Mouse (Mus musculus) limb, embryonic 11.5 days (tissue): ENCODE results near the gene Pard3b. TPM values are rescaled to one million over a fixed set of nuclear protein-coding genes. Genes with fewer than 3 reads are reported as not detected.

Experiments used
- ATAC-seq: fragments of 200-750 bp; cut with Nextera tagmentation; 2 replicates; pipeline ENCODE4 v1.8.0; 2017; ENCODE audit warnings: low read depth; ENCODE audit not compliant: insufficient number of reproducible peaks, low FRiP score, low TSS enrichment
- DNase-seq: peaks from one replicate; pipeline ENCODE4 v3.0.0-alpha.2; 2015; ENCODE audit warnings: low spot score
- H3K27ac ChIP-seq: fragments of 300-500 bp; sonication (generic); replicated peaks from 2 replicates; pipeline ENCODE4 v1.5.1; 2014; ENCODE audit warnings: low read depth, mild to moderate bottlenecking, low read length
- H3K27me3 ChIP-seq: fragments of 300-500 bp; sonication (generic); 2 replicates; pipeline ENCODE4 v1.6.1; 2014; ENCODE audit warnings: mild to moderate bottlenecking, low read length, mixed read lengths; ENCODE audit not compliant: control insufficient read depth, insufficient read depth
- H3K36me3 ChIP-seq: fragments of 300-500 bp; sonication (generic); 2 replicates; pipeline ENCODE4 v1.6.1; 2014; ENCODE audit warnings: mild to moderate bottlenecking, low read length, moderate library complexity, mixed read lengths; ENCODE audit not compliant: control insufficient read depth, insufficient read depth
- H3K4me1 ChIP-seq: fragments of 300-500 bp; sonication (generic); 2 replicates; pipeline ENCODE4 v1.6.1; 2014; ENCODE audit warnings: low read length, mixed read lengths; ENCODE audit not compliant: control insufficient read depth, insufficient read depth
- H3K4me2 ChIP-seq: fragments of 300-500 bp; sonication (generic); 2 replicates; pipeline ENCODE4 v1.6.1; 2014; ENCODE audit warnings: low read depth, mild to moderate bottlenecking, moderate library complexity; ENCODE audit not compliant: severe bottlenecking
- H3K4me3 ChIP-seq: fragments of 300-500 bp; sonication (generic); 2 replicates; pipeline ENCODE4 v1.5.1; 2014; ENCODE audit warnings: low read depth, low read length
- H3K9ac ChIP-seq: fragments of 300-500 bp; sonication (generic); 2 replicates; pipeline ENCODE4 v1.6.1; 2014; ENCODE audit warnings: mild to moderate bottlenecking, low read length
- H3K9me3 ChIP-seq: fragments of 300-500 bp; sonication (generic); 2 replicates; pipeline ENCODE4 v1.6.1; 2016; ENCODE audit warnings: low read length; ENCODE audit not compliant: control insufficient read depth
- WGBS: fragments of 180-500 bp; shearing (Covaris S2); extraction: QIAGEN DNeasy Blood & Tissue Kit; methylation state at CpG from one replicate; pipeline ENCODE4 v1.1.7; 2014; 5-methylcytosine and 5-hydroxymethylcytosine counted together
- polyA plus RNA-seq: library from polyadenylated mRNA; unstranded; fragments of >200 nt; fragmentation: Nextera tagmentation; extraction: Ambion mirVana; gene quantifications from 2 replicates; pipeline ENCODE4 v1.2.1, GENCODE M21; 2014

Gene Pard3b
- polyA plus RNA-seq, 1 experiment from 2014 or later: 9.3 TPM

DNA sequence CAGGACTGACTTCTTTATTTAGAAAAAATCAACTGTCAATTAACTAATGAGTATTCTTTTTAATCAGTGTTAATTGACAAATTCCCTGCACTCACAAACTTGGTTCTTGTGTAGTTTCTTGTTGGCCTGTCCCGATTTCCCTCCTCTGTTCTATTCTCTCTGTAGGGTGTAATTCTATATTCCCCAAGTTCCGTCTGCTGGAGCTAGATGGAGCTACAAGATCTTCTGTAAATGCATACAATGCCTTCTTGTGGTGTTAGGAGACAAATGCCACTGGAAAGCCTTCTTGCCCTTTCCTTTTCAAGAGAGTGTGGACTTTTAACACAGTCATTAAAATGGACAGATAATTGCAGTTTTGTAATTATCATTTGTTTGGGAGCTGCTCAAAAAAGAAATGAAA lies 286.3 kb downstream of the Pard3b start:
- no peak overlapping the region for H3K9ac ChIP-seq
- no peak for DNase-seq

GRCm38 (mm10) chr1:61925541-61925940 lies 286.9 kb downstream of the Pard3b start:
- 58% methylated on average over 5 of the region's 5 CpGs for WGBS
- no peak overlapping the region for H3K27ac ChIP-seq
- H3K4me1 ChIP-seq: peaks cover 13% of the 10 kb centered on the region
- ATAC-seq (no peak), DNase-seq (peak; percentile 25)
- H3K4me3 ChIP-seq: no peak overlapping the region
- H3K9ac ChIP-seq: no peak overlapping the region
- H3K36me3 ChIP-seq: no peaks in the 10 kb centered on the region
- H3K4me2 ChIP-seq: no peak overlapping the region
- H3K9me3 ChIP-seq: no peaks in the 10 kb centered on the region
- no peaks in the 10 kb centered on the region for H3K27me3 ChIP-seq

More for the DNA sequence above, 286.3 kb downstream of the Pard3b start:
- Histone ChIP-seq H3K4me2 (no peak overlapping the region), H3K9me3 (no peaks in the 10 kb centered on the region), H3K4me3 (no peak overlapping the region), H3K27me3 (no peaks in the 10 kb centered on the region), H3K36me3 (no peaks in the 10 kb centered on the region), H3K27ac (no peak overlapping the region), H3K4me1 (peaks cover 13% of the 10 kb centered on the region)
- no peak for ATAC-seq
- WGBS: 17% methylated on average over 2 of the region's 2 CpGs

GRCm38 (mm10) chr1:61928131-61928761 lies 289.6 kb downstream of the Pard3b start:
- WGBS: 15% methylated on average over 7 of the region's 7 CpGs
- Histone ChIP-seq H3K9ac (no peak overlapping the region), H3K4me3 (no peak overlapping the region), H3K4me1 (peaks cover 13% of the 10 kb centered on the region), H3K27ac (no peak overlapping the region), H3K27me3 (no peaks in the 10 kb centered on the region), H3K4me2 (no peak overlapping the region), H3K36me3 (no peaks in the 10 kb centered on the region), H3K9me3 (no peaks in the 10 kb centered on the region)
- DNase-seq (peak; percentile 46), ATAC-seq (0 out of 2 replicates have a peak, but pooled peaks have one; percentile 51)

- DNase-seq (no peak), ATAC-seq (no peak)
- no peak overlapping the region for H3K4me3 ChIP-seq
- H3K27me3 ChIP-seq: no peaks in the 10 kb centered on the region
- no peak overlapping the region for H3K4me2 ChIP-seq
- 88% methylated on average over 2 of the region's 2 CpGs for WGBS
- H3K4me1 ChIP-seq: peaks cover 8% of the 10 kb centered on the region; the same call in 1 of the 2 replicates
- H3K36me3 ChIP-seq: no peaks in the 10 kb centered on the region
- no peak overlapping the region for H3K27ac ChIP-seq
- no peak overlapping the region for H3K9ac ChIP-seq
- H3K9me3 ChIP-seq: no peaks in the 10 kb centered on the region
Observed at GRCm38 (mm10) chr1:61933574-61933973, 294.9 kb downstream of the Pard3b start.

GRCm38 (mm10) chr1:61934760-61935159 lies 296.1 kb downstream of the Pard3b start:
- H3K9ac ChIP-seq: no peak overlapping the region
- 0 out of 2 replicates have a peak overlapping the region, but pooled peaks have one; percentile 1 for H3K27ac ChIP-seq
- H3K36me3 ChIP-seq: no peaks in the 10 kb centered on the region
- no peaks in the 10 kb centered on the region for H3K27me3 ChIP-seq
- H3K9me3 ChIP-seq: no peaks in the 10 kb centered on the region
- DNase-seq: no peak
- peaks cover 9% of the 10 kb centered on the region; the same call in 1 of the 2 replicates for H3K4me1 ChIP-seq
- H3K4me3 ChIP-seq: no peak overlapping the region
- 51% methylated on average over 4 of the region's 4 CpGs for WGBS
- ATAC-seq: no peak
- no peak overlapping the region for H3K4me2 ChIP-seq

DNA sequence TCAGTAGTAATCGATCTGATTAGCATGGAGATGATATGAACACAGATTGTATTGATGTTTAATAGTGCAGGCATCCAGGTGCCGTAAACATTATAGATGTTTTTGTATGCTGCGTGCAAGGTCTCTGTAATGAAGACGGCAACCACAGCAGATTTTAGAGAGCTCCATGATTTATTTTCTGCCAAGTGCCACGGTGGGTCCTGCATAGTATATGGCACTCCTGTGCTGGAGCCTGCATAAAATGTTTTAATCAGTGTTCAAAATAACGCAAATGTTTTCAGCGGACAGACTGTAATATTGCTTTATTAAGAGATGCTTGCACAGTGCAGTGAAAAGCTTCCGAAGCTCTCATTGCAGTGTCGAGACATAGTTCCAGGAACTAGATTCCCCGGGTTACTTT lies 301.3 kb downstream of the Pard3b start:
- DNase-seq (no peak), ATAC-seq (no peak)
- Histone ChIP-seq H3K9me3 (peaks cover 3% of the 10 kb centered on the region; the same call in 1 of the 2 replicates), H3K9ac (no peak overlapping the region), H3K27me3 (no peaks in the 10 kb centered on the region), H3K4me2 (no peak overlapping the region), H3K36me3 (no peaks in the 10 kb centered on the region), H3K4me3 (no peak overlapping the region), H3K4me1 (peaks cover 11% of the 10 kb centered on the region; the same call in 1 of the 2 replicates), H3K27ac (no peak overlapping the region)
- 53% methylated on average over 10 of the region's 10 CpGs for WGBS

DNA sequence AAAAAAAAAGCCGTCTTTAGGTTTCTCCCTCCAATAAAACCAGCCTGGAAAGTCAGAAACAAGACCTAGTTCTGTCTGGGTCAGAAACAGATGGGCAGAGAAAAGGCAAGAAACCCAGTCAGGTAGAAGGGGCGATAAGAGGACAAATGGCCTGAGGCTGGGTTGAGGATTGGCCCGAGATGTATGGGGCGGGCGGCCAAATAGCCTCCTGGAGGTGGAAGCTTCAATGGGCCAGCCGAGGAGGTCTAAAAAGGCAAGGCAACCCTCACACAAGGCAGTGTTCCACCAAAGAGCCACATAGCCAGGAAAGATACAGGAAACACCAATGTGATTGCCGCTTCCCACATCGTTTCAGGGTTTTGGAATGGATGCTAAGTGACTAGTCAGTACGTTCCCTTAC lies 322.9 kb downstream of the Pard3b start:
- no peaks in the 10 kb centered on the region for H3K27me3 ChIP-seq
- no peaks in the 10 kb centered on the region for H3K9me3 ChIP-seq
- no peak overlapping the region for H3K4me3 ChIP-seq
- 83% methylated on average over 9 of the region's 9 CpGs for WGBS
- no peak overlapping the region for H3K27ac ChIP-seq
- H3K4me1 ChIP-seq: no peaks in the 10 kb centered on the region
- H3K9ac ChIP-seq: no peak overlapping the region
- DNase-seq: no peak
- H3K4me2 ChIP-seq: no peak overlapping the region
- no peak for ATAC-seq
- no peaks in the 10 kb centered on the region for H3K36me3 ChIP-seq

- no peak for ATAC-seq
Observed at GRCm38 (mm10) chr1:61962571-61962970, 323.9 kb downstream of the Pard3b start.

DNA sequence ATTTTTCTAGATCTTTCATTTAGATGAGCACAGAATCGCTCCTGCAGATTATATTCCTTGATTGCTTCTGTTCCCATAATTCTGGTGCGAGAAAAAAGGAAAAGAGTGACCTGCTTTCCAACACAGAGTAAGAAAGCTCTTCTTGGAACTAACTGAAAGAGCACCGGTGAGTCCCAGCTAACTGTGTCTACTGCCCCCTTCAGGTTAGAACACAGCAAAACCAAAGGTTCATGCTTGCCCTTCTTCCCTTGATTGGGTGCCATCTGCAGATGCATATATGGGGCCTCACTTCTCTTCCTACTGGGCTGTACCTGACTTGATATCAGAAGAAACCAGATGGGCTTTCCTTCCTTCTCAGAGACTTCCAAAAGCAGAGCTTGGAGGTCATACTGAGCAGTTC lies 328.5 kb downstream of the Pard3b start:
- no peaks in the 10 kb centered on the region for H3K9me3 ChIP-seq
- H3K4me1 ChIP-seq: no peaks in the 10 kb centered on the region
- 62% methylated on average over 3 of the region's 3 CpGs for WGBS
- H3K27ac ChIP-seq: no peak overlapping the region
- H3K4me3 ChIP-seq: no peak overlapping the region
- H3K36me3 ChIP-seq: no peaks in the 10 kb centered on the region
- DNase-seq (no peak), ATAC-seq (no peak)
- no peak overlapping the region for H3K9ac ChIP-seq
- no peak overlapping the region for H3K4me2 ChIP-seq
- H3K27me3 ChIP-seq: no peaks in the 10 kb centered on the region

More at GRCm38 (mm10) chr1:61962571-61962970, 323.9 kb downstream of the Pard3b start:
- Histone ChIP-seq H3K4me1 (no peaks in the 10 kb centered on the region), H3K36me3 (no peaks in the 10 kb centered on the region), H3K27ac (no peak overlapping the region), H3K9ac (no peak overlapping the region), H3K27me3 (no peaks in the 10 kb centered on the region), H3K9me3 (no peaks in the 10 kb centered on the region), H3K4me3 (no peak overlapping the region), H3K4me2 (no peak overlapping the region)
- DNase-seq: no peak
- 89% methylated on average over 4 of the region's 4 CpGs for WGBS
